Mouse (Mus musculus): ENCODE data around the gene Ces1a.

Gene Ces1a

DNA sequence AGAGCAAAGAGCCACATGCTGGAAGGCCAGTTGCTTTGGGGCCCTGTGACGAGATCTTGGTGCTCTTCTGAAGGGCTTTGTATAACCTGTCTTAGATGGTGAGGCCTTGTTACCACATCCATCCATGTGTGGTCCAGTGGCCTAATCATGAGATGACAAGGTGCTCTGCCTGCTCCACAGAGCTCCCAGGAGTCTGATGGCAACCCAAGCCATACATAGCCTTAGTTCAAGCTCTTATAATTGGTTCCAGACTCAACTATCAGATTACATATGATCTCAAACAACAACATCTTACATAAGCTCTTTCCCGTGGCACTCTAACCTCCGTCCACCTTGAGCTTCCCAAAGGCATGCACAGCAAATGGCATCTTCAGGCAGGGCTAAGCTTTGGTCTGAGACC lies at the start of gene Ces1a:
TSS of gene Ces1a (minus strand) at position 101 of the 400 bp plus-strand sequence.
- no peak for DNase-seq

DNA sequence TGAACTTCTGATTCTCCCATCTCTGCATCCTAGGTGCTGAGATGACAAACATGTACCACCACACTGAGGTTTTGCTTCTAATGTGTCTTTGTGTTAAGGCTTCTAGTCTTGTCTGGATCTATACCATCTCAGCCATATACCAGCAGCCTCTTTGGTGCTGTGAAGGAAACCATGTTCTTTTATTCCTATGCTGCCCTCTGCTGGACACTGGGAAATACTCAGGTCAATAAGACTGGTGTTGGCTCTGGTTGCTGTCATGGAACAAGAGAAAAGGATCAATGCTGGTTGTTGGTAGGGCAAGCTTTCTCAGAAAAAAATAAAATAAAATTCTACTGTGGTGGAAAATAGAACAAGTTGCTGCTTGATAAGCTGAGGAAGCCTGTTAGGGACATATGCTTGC lies 47.4 kb upstream of the Ces1a start:
- DNase-seq: peak; percentile 76

DNA sequence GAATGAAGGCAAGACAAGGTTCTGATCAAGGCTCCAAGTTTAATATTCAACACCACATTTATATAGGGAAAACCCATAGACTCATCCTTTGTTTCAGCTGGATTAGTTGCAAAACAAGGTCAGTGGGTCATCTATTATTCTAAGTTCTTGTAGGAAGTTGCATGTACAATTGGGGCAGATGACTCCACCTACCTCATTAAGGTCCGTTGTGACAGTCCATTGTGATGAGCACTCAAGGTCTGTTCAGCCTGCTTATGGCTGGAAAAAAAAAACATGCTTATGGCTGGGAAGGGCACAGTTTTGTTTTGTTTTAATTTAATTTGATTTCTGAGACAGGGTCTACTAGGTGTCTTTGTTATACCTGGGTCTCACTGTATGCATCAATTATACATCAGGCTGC lies 43.3 kb upstream of the Ces1a start:
- DNase-seq: no peak

DNA sequence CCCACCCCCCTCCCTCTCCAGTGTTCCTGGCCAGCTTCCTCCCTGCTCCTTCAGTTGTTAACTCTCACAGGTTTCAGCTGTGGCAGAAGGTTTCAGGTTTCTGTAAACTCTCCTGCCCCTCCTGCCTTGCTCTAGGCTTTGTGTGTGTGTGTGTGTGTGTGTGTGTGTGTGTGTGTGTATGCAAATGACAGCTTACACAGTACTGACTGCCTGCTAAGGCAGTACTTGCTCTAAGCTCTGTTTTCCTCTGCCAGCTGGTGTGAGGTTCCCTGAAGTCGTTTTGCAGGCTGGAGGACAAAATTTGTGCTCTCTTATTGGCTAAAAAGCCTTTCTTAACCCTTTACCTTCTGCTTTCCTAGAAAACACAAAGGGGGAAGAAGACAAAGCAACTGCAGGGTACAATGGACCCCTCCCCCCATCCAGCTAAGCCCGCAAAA lies 40.7 kb upstream of the Ces1a start:
- DNase-seq: peak; percentile 40

DNA sequence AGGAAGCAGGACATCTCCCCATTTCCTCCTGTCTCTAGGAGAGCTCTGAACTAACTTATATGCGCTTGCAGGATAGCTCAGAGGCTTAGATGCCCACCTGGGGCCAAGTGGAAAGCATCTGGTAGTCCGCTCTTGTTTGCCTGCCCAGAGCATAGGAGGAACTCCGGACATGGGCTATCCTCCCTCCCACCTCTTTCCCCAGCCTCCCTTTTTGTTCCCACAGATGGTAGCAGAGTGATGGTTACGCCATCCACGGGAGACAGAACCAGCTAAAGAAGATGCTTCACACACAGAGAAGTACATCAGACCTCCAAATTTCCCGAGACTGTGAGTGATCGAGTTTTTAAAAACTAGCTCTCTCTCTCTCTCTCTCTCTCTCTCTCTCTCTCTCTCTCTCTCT lies 40.2 kb upstream of the Ces1a start:
- DNase-seq: no peak

DNA sequence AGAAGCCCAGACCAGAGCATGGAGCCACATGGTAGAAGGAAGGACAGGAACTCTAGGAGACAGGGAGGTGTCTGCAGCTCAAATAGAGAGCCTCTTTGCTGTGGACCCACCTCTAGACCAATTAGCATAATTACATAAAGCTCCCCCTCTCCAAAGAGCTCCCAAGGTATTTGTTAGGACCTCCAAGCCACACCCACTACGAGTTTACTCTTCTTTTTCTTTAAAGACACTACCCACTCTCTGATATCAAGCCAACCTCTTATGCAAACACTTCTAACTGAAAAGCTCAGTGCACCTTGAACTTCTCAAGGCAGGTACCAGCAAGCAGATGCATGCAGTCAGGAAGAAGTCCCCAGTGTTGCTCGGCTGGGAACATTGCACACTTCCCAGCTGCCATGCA lies 31.9 kb upstream of the Ces1a start, which contains the start of gene Ces1b:
TSS of gene Ces1b (minus strand) at position 131 of the 400 bp plus-strand sequence.
- peak; percentile 7 for DNase-seq

DNA sequence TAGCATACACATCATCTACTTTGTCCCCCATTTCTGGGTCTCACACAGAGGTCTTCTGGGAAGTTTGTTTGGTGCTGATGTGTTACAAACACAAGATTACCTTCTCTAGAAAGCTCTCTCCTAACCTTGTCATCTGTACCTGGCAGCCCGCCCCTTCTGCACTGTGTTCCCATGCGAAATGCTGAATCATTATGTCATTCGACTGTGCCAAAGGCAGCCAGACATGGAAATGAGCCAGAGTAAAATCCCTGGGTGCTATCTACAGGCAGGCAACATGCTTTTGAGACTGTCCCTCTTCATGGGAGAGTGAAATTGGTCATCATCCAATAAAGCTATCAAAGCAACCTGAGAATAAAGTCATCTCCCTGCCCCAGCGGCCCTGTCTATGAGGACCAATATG lies 27.3 kb upstream of the Ces1a start:
- DNase-seq: peak; percentile 17

DNA sequence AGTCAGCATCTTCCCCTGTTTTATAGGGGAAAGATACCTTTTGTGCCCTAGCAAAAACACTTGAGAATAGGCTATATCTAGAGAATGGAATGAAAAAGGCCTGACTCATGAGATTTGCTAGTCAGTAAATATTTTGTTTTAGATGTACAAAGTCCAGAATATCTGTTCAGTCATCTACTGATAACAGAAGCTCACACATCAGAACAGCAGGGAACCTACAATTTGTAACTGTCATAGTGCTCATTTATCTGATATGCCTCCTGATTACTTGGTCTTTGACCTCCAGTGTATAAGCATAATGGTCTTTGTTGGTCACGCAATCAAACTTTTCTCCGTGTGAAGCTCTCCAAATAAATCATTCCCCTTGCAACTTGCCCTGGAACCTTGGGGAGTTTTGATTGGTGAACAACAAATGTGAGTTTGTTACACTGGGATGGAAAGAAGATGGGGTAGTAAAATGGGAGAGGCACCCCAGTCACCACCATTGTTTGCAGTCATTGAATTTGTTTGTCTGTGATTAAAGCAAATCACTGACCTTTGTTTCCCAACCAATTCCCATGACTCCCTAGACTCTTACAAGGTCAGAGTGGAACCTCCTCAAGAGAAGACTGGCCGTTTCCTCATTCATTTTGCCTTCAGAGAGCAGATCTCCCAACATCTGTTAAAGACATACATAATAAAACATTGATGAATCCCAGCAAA lies 15.6 kb upstream of the Ces1a start:
- DNase-seq: no peak

DNA sequence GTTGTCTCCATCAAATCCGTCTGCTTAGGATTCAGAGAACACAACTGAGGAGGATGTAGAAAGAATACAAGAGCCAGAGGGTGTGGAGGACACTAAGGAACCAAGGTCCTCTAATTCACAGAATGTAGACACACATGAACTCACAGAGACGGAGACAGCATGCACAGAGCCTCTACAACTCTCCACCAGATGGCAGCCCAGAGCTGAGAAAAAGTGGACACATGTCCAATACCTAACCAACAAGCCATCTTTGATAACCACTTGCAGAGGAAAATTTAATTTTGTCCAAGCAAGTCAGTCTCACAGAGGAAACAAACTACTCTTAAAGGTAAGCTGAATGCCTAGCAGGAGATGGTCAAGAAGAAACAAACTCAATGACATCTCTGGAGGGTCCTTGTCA lies 11.2 kb upstream of the Ces1a start:
- DNase-seq: peak; percentile 75

DNA sequence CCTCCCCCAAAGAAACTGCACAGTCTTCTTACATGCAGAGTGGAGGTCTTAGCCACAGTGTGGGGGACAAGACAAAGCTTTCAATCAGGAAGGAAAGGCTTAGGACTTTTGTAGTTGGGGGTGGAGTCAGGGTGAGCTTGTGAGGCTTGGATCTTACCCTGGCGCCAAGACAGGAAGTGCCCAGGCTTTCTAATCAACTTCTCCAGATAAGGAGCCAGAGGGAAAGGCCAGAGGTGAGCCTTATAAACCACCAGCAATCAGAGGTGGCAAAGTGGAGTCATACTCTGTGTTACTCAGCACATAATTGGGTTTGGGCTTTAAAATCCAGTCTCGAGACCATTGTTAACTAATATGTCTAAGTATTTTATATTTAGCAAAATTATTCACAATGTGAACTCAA lies 7.2 kb upstream of the Ces1a start:
- DNase-seq: peak; percentile 12

DNA sequence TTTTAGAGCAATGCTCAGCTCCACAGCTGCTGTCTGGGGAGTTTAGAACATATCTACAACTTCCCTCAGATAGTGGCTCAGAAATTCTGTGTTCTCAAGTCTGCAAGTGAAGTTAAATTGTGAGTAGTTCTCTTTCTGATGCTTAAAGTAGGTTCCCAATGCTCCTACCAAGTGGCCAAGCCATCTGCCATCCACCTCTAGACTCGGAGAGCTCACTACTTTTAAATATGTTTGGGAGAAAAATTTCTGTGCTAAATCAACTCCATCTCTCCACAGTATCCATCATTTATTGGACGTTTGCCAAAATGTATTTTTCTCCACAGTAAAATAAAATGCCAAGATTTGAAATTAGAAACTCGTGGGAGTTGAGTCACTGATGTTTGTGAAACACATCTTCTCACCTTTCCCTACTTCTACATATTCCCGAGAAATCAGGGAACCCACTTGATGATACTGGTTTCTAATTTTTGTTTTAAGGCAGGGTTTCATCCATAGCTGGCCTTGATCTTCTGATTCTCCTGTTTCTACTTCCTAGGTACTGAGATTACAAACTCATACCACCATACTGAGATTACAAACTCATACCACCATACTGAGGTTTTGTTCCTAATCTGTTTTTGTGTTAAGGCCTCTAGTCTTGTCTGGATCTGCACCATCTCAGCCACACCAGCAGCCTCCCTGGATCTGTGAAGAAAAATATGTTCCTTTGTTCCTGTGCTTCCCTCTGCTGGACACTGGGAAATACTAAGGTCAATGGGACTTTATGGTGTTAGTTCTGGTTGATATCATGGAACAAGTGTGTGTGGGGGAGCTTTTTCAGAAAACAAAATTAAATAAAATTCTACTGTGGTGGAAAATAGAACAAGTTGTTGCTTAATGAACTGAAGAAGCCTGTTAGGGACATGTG lies 771 bp upstream of the Ces1a start:
- DNase-seq: peak; percentile 31

DNA sequence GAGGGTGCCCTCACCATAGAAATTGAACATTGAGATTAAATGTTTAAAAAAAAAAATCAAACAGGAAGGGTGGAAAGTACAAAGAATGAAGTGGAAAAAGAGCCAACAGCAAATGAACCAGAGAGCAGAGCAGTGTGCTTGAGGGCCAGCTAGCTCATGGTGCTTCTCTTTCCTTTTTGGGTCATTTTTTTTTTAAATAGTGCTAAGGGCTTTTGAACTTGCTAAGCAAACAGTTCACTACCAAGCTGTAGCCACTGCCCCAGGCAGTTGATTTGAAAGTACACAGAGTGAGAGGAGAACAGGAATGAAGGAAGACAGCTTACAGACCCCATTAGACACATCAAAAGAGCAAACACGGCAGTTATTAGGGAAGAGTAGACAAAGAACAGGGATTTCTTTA lies 4.9 kb downstream of the Ces1a start:
- peak; percentile 46 for DNase-seq

DNA sequence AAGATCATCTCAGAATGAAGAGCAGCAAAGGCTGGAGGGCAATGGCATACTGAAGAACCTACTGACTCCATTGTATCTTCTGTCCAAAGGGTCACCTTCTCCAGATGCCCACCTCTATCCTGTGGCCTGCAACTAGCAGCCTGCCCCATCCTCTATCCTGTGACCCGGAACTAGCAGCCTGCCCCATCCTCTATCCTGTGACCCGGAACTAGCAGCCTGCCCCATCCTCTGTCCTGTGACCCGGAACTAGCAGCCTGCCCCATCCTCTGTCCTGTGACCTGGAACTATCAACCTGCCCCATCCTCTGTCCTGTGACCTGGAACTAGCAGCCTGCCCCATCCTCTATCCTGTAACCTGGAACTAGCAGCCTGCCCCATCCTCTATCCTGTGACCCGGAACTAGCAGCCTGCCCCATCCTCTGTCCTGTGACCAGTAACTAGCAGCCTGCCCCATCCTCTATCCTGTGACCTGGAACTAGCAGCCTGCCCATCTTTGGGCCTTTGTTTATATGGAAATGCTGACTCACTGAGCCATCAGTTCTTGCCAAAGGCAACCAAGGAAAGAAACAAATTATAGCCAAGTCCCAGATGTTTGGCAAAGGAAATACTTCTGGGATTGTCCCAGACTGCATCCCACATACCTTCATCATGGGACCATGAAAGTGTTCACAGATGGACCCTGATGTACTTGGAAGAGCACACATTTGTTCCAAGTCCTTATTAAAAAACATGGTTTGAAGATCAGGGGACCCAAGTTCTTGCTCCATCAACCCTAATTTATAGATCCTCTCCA lies 7.0 kb downstream of the Ces1a start:
- DNase-seq: peak; percentile 6

DNA sequence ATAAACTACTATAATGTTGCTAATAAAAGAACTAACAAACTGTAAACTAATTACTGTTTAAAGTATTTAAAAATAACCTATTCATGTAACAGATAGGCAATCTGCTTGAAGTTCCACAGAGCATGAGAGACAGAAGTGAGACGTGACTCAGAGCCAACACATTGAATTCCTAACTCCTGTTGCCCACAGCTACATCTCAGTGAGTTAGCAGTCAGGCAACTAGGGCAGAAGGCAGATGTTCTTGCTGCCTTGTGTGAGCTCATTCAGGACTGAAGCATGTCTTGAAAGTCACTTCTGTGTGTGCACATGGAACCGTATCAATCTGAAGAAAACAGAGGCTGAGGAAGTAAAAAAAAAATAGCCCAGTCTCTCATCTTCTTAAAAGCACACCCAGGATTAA lies 7.7 kb downstream of the Ces1a start:
- no peak for DNase-seq

DNA sequence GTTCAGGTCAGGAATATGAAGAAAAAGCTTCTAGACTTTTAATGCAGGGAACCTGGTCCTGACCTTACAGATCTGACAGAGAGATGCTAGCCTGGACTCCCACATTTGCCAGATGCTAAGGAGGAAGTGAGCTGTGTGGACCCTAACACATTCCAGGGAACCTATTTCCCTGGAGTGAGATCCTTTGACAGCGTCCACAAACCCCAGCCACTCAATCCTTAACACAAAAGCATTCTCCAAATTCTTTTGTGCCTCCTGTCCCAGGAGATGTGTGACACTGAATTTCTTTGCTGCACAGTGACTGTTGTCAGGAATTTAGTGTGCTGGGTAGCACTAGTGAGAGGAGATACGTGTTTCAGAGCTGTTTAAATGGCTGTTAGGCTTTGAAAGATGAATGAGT lies 9.2 kb downstream of the Ces1a start:
- no peak for DNase-seq

DNA sequence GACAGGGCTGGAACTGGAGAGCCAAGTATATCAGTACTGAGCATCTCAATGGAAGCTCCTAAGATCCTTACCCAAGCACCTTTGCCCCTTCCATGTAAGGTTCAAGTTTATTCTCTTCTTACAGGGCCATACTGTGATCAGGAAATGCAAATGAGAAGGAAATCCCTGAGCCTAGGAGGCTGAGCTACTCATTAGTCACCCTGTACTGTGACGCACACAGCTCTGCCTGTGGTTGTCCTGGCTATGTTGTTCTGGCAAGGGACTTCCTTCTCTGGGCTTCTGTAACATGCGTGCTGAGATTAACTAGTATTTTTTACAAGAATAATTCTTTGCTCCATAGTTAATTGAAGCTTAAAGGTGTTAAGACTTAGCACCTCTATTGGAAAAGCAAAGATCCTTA lies 17.3 kb downstream of the Ces1a start:
- no peak for DNase-seq

DNA sequence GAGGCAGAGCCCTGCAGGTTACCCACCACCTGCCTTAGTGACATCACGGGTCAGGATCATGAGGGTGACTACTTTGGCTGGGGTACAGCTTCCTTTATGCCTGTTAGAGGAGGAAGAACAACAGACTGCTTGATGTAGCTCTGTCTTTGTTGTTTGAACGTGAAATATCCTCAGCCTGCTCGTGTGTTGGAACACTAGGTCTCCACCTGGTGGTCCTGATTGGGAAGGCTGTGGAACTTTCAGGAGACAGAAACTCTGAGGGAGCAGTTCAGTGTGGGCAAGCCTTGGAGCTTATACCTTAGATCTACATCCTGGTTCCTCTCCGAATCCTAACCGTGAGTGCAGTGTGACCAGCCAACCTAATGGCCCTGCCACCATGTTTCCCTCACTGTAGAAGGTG lies 26.3 kb downstream of the Ces1a start:
- no peak for DNase-seq

DNA sequence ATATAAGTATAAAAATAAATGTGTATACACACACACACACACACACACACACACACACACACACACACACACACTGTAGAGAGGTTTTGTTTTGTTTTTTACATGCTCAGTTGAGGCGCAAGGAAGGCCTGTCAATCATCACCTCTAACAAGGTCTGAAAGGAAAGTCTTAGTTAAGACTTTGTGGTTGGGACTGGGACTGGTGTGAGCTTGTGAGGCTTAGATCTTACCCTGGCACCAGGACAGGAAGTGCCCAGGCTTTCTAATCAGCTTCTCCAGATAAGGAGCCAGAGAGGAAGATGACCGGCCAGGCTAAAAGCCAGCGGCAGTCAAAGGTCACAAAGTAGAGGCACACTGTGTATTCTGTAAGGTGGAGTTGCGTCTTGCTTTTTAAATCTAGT lies 33.7 kb downstream of the Ces1a start:
- peak; percentile 8 for DNase-seq

DNA sequence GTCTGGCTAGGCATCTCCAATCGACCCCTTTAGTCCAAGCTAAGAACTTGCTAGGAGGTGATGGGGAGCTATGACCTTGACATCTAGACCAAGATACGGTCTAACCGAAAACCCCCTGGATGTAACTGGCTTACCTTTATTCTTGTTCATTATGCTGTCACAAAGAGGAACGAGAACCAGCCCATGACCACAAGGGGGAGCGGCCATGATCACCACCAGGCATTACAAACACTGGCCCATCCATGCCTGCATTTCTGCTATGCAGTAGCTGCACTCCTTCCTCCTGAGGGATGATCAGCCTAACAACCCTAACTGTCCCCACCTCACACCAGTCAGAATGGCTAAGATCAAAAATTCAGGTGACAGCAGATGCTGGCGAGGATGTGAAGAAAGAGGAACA lies 35.8 kb downstream of the Ces1a start:
- no peak for DNase-seq

DNA sequence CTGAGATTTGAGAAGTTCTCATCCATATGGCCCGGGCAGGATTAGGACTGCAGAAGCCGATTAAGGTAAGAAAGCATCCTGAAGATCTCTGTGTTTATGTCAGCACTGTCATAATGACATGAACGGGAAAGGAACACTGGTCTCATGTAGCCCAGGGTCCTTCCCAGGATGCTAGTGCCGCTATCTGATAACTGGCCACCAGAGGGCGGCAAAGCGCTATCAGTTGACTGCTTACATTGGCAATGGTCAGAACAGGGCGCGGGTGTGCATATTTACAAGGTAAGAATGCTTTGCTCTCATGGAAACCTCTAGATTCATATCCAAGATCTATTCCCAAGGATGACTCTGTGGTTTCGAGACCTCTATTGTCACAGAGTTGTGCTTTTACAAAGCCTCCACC lies 36.6 kb downstream of the Ces1a start:
- peak; percentile 91 for DNase-seq

DNA sequence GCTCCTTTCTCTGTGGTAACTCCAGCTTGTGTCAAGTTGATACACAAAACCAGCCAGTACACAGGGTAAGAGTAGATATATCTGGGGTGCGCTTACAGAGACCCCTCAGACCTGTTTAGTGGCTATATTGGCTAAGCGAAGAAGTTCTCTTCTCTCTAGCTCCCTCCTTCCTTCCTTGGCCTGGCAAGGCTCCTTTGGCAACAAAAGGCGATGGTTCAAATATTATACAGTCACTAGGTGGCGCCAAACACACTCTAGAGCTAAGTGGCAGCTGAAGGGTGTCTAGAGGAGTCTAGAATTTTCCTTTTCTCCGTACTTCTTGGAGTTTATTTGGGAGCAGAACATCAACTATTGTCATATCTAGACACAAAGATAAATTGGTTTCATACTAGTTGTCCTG lies 37.7 kb downstream of the Ces1a start:
- DNase-seq: peak; percentile 73

DNA sequence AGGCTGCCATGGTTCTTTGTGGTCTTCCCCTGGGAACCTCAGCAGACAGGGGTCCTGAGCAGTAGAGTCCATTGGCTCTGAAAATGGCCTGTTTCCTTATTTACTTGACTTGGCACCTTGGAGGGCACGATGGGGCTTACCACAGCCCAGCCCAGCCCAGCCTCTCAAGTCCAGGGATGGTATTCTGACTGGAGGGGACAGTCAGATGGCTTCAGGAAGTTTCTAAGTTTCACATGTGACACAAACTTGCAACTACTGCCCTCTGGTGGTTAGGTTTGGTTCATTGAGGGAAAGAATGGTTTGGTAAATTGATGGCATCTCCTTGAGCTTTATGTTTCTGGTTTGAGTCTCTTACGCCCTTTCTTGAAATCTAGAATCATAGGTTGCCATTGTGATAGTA lies 49.4 kb downstream of the Ces1a start:
- peak; percentile 84 for DNase-seq

DNA sequence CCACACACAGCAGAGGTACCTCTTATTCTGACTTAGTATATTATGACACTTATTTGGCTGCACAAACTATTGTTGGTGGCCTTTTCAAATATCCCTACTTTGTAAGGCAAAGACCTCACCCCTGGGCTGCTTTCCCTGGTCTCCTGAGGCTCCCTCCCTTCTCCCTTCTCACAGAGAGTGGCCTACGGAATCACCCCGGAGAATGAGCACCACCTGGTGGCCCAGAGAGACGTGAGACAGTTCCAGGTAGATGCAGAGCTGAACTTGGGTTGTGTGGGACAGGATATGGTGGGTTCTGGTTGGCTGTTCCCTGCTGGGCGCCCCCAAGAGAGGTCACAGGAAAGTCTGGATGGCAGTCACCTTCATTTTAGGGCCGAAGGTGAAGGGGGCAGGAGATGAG lies 51.2 kb downstream of the Ces1a start:
- peak; percentile 71 for DNase-seq

All from lung, postnatal 36 days (tissue).